Comparison of ENCODE assay signal across 33 mouse cellular contexts in the genomic region with DNA sequence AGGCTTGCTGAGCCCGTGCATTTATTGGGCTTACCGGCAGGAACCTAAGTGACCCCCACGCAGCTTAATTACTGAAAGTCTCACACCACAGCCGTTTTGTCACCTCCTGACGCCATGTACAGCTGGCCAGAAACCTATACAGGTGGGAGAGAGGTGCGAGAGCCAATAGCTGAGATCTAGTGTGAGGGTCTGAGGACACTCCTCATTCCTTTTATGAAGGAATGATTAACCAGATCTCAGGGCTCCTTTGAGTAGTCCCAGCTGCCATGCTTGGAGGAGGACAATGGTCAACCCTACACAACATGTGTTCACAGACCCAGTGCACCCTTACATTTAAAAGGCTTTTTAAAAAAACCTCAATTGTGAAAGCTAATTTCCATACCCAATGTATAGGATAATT. TPM values are rescaled to one million over a fixed set of nuclear protein-coding genes. Genes with fewer than 3 reads are reported as not detected.
"Had no signal": no experiment of that assay in that cellular context is flagged by ENCODE, and none has a peak within 500 bp of the region (broad histone marks: within the 10 kb centered on the region; RNA-seq: fewer than 3 reads in every experiment).

No protein-coding gene starts in this region.

- H3K4me3 ChIP-seq: limb, embryonic 10.5 days; limb, embryonic 12.5 days; limb, embryonic 13.5 days; limb, embryonic 15.5 days; liver, embryonic 12.5 days; liver, embryonic 13.5 days; liver, embryonic 15.5 days; lung, embryonic 15.5 days; megakaryocyte, embryonic 14.5 days; midbrain, embryonic 10.5 days; midbrain, embryonic 12.5 days; midbrain, embryonic 13.5 days; midbrain, embryonic 15.5 days; myocyte; neural tube, embryonic 12.5 days; neural tube, embryonic 13.5 days had no signal

- H3K9ac ChIP-seq: limb, embryonic 12.5 days; limb, embryonic 13.5 days; limb, embryonic 15.5 days; liver, embryonic 12.5 days; liver, embryonic 13.5 days; liver, embryonic 14.5 days; liver, embryonic 15.5 days; liver, postnatal 0 days; lung, embryonic 14.5 days; lung, embryonic 15.5 days; midbrain, embryonic 12.5 days; midbrain, embryonic 13.5 days; midbrain, embryonic 15.5 days; neural tube, embryonic 12.5 days; neural tube, embryonic 13.5 days had no signal

- H3K4me2 ChIP-seq: limb, embryonic 12.5 days; limb, embryonic 13.5 days; limb, embryonic 15.5 days; liver, embryonic 11.5 days; liver, embryonic 12.5 days; liver, embryonic 13.5 days; liver, embryonic 15.5 days; lung, embryonic 14.5 days; lung, embryonic 15.5 days; midbrain, embryonic 11.5 days; midbrain, embryonic 12.5 days; midbrain, embryonic 13.5 days; midbrain, embryonic 15.5 days; neural tube, embryonic 12.5 days; neural tube, embryonic 13.5 days had no signal

- H3K4me1 ChIP-seq: limb, embryonic 10.5 days; limb, embryonic 12.5 days; limb, embryonic 13.5 days; limb, embryonic 15.5 days; liver, embryonic 12.5 days; liver, embryonic 13.5 days; liver, embryonic 15.5 days; lung, embryonic 15.5 days; megakaryocyte, embryonic 14.5 days; midbrain, embryonic 10.5 days; midbrain, embryonic 12.5 days; midbrain, embryonic 13.5 days; midbrain, embryonic 15.5 days; neural tube, embryonic 12.5 days; neural tube, embryonic 13.5 days had no signal

- H3K27ac ChIP-seq: limb, embryonic 10.5 days; limb, embryonic 12.5 days; limb, embryonic 13.5 days; limb, embryonic 15.5 days; liver, embryonic 12.5 days; liver, embryonic 13.5 days; liver, embryonic 14.5 days; liver, embryonic 15.5 days; lung, embryonic 15.5 days; macrophage; midbrain, embryonic 10.5 days; midbrain, embryonic 12.5 days; midbrain, embryonic 13.5 days; midbrain, embryonic 15.5 days; neural tube, embryonic 12.5 days; neural tube, embryonic 13.5 days had no signal

- ATAC-seq: liver, embryonic 12.5 days; liver, postnatal 0 days; lung, postnatal 0 days; midbrain, embryonic 13.5 days; midbrain, embryonic 15.5 days; midbrain, embryonic 16.5 days had no signal

- H3K27me3 ChIP-seq: limb, embryonic 12.5 days; limb, embryonic 15.5 days; liver, embryonic 12.5 days; liver, embryonic 13.5 days; liver, embryonic 15.5 days; lung, embryonic 15.5 days; midbrain, embryonic 12.5 days; midbrain, embryonic 13.5 days; midbrain, embryonic 15.5 days; neural tube, embryonic 12.5 days had no signal

- H3K9me3 ChIP-seq: limb, embryonic 10.5 days; limb, embryonic 12.5 days; limb, embryonic 13.5 days; limb, embryonic 15.5 days; liver, embryonic 12.5 days; liver, embryonic 13.5 days; liver, embryonic 15.5 days; lung, embryonic 15.5 days; megakaryocyte, embryonic 14.5 days; midbrain, embryonic 10.5 days; midbrain, embryonic 12.5 days; midbrain, embryonic 13.5 days; midbrain, embryonic 15.5 days; neural tube, embryonic 12.5 days; neural tube, embryonic 13.5 days had no signal

- DNase-seq: left cerebral cortex, postnatal 4 days; liver; liver, embryonic 13.5 days; liver, postnatal 0 days; lung, adult 18-20 months; lung, adult 2 months; lung, embryonic 14.5 days; lung, postnatal 10 days; lung, postnatal 14 days; lung, postnatal 36 days; lung, postnatal 4 days; midbrain, embryonic 14.5 days had no signal

- H3K36me3 ChIP-seq: liver, embryonic 13.5 days; midbrain, embryonic 12.5 days; neural tube, embryonic 12.5 days had no signal

RNA-seq across cellular contexts. Expression of gene Tlr13, which starts 14.7 kb away (rescaled TPM):
- polyA plus RNA-seq: myocyte had no signal
